Mouse (Mus musculus): ENCODE measurements around the gene Klhdc7a. TPM values are rescaled to one million over a fixed set of nuclear protein-coding genes. Genes with fewer than 3 reads are reported as not detected.
"Not testable (repeated sequence)": the region's sequence is repeated elsewhere in the genome, so short reads cannot be mapped to it uniquely, and the experiment has no call there.

The Klhdc7a gene
- polyA plus RNA-seq (2015; fragmentation: Nextera tagmentation; extraction: Ambion mirVana), result 1.9 and 2.6 TPM in 2 replicates

DNA sequence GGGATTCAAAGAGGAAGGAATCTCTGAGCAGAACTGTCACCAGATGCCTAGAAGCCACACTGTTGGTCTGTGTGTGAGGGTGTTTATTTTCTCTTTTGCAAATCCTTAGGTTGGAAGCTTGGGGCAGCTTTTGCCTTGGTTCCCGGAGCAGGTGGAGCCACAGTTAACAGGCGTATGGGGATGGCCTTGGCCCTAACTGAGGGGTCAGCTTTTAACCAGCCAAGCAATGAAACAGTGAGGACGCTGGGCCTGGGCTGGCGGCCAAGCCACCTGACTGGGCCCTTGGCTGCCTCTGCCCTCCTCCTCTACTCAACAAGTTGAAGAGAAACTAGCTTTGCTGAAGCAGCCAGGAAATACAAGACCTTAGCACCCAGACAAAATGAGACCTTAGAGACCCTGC, at the start of gene Klhdc7a:
Klhdc7a (minus strand) TSS at position 105 of the 400 bp plus-strand sequence.
- no peak for DNase-seq (ENCODE audit: low spot score)

DNA sequence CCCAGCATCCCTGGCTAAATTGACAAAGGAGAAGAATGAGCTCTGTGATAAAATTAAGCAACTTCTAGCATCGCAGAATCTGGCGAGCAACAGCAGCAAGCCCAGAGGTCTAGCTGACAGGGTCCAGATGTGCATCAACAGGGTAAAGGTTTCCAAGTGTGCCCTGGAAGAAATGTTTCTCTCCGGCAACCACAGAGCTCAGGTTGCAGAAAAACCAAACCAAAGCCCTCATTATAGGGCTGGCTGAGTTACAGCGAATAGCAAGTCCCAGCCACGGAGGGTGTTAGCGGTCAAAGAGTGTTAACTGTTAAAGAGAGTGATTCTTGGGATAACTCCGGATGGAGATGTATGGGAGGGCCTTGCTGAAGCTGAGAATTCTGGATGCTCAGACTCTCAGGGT, 48.1 kb upstream of the Klhdc7a start:
- no peak for DNase-seq (ENCODE audit: low spot score)

DNA sequence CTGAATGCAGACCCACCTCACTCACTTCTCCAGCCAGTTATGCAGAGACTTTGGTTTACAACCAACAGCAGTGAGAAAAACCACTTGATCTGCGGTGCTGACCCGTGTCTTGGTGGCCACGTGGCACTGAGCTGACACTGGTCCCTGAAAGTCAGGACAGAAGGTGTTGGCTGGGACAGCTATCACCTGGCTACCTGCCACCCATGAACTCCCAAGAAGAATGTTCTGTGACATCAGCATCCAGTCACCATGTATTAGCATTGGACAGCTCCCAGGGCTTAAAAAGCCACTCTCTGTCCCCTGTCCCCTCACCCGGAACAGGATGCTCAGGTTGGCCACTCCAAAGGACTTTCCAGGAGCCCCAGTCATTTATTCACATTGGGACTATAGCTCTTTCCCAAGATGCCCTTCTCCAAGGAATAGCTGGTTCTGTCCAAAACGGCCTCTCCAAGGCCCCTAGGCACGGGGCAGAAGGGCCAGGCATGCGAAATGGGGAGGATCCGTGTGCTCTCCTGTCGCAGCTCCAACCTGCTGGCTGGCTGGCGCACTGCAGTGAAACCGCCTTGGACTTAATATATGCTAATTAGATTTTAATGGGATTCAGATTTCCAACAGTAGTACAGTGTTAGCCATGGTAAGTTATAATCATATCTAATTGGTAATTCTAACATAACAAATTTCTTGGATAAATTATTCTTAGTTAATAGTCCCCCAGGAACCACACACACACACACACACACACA, 43.1 kb upstream of the Klhdc7a start:
- DNase-seq (ENCODE audit: low spot score), result no peak

DNA sequence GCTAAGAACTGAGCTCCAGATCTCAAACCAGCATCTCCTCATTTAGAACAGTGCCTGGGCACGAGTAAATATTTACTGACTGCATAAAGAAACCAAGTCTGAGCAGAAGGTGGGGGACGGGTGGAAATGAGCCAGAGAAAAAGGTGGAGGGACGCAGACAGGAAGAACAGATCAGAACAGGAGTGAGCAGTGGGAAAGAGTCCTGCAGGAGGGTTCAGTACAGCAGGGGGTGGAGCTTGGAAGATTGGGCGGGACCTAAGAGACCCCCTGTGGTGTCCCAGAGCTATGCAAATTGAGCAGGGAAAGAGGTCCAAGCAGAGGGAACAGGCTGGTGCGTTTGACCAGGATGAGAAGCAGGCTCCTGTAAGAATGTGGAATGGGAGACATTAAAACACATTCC, 37.1 kb upstream of the Klhdc7a start:
- DNase-seq (ENCODE audit: low spot score), result no peak

DNA sequence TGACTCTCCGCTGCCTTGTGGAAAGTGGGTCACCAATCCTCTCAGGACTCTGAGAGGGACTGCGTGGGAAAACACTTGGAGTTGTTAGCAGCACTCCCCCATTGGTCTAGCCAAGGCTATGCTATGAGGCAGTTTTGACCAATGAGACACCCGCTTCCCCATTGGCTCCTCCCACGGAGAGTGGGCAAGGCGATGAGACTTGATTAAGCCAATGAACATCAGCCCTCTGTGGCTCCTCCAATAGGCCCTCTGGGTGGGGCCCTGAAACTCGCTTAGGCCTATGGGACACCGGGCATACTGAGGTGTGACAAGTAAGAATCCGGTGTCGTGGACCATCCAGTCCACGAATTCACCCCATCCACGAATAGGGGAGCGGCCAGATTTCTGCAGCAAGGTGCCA, 36.3 kb upstream of the Klhdc7a start:
- DNase-seq (ENCODE audit: low spot score), result no peak

DNA sequence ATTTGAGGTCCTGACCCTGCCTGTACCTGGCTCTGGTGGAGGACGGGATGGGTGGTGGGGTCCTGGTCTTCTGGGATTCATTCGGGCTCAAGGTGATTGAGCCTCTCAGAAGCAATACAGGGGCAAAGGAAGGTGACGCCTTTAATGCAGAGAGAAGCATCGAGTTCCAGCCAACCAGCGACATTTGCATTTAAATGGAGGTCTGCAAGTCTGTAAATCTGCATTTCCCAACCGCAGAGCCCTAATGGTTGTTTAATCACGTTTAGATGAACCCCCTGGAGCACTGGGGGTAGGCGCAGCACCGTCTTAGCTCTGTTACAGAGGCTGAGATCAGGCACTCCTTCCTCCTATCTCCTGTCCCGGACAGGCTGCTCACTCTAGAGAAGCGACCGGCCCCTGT, 34.2 kb upstream of the Klhdc7a start:
- no peak for DNase-seq (ENCODE audit: low spot score)

DNA sequence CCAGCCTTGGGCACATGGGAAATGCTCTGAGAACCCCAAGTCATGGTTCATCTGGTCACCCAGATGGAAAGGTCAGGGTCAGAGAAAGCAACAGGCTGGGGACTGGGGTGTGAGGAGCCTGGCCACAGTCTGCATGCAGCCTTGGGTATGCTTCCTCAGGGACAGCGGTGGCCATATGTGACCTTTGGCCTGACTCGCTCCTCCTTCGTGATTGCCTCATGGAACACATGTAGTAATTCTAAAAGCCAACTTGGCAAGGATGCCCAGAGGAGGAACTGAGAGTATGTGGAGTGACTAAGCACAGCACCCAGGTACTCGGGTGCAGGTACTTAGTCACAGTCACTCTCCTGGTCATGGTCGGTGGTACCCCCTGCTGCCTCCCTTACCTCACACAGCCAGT, 33.1 kb upstream of the Klhdc7a start:
- DNase-seq (ENCODE audit: low spot score), result no peak

DNA sequence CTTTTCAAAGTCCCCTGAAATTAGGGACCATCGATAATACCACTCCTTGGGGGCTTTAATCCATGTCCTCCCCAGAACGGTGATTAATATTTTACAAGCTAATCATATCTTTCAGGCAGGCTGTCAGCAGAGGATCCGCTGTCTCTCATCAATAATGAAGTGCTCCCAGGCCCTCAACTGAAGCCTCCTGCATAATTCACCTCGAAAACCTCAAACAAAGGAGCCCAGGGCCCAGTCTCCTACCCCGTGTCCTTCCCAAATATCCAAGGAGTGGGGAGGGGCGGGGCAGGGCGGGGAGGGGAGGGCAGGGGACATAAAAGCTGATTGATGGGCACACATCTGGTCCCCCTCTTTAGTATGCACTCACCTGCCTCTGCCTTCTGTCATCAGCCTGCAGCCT, 31.2 kb upstream of the Klhdc7a start:
- no peak for DNase-seq (ENCODE audit: low spot score)

DNA sequence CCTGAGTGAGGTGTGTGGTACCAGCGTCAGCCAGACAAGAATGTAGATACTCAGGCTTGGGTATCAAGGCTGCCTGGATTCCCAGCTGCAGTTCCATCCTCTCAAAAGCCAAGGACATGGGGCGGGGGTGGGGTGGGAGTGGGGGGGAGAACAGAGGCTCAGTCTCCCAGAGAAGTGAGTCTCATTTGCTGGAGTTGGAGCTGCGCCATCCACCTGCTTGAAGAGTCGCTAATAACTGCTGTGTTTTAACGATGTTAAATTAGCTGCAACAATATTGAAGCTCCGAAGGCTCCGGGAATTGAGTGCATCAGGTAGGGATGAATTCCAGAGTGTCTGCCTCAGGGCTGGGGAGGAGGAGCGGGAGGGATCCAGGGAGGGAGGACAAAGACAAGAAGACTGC, 27.8 kb upstream of the Klhdc7a start:
- DNase-seq (ENCODE audit: low spot score), result no peak

DNA sequence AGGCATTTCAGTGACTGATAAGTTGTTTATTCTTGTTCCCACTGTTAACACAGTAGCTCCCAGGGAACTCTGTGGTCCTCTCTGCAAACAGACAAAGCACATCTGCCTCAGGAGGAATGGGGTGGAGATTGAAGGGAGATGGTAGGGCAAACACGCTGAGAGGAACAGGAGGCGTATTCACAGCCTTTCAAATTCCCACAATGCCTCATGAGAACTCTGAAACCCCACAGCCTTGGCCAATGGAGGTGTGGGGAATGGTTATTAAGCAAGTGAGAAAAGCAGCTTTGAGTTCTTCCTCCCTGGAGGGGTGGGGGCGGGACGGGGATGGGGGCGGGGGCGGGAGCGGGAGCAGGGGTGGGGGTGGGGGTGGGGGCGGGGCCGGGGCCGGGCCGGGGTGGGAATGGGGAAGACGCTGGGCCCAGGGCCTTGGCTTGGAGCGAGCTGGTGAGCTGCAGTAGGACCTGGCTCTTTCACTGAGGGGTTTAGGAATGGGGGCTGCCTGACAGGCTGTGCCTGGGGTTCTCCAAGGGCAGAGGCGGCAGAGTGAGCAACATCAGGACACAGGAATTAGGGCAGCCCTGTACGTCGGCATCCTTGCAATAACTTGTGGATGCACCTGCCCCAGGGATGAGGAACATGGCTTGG, 25.4 kb upstream of the Klhdc7a start:
- no peak for DNase-seq (ENCODE audit: low spot score)

DNA sequence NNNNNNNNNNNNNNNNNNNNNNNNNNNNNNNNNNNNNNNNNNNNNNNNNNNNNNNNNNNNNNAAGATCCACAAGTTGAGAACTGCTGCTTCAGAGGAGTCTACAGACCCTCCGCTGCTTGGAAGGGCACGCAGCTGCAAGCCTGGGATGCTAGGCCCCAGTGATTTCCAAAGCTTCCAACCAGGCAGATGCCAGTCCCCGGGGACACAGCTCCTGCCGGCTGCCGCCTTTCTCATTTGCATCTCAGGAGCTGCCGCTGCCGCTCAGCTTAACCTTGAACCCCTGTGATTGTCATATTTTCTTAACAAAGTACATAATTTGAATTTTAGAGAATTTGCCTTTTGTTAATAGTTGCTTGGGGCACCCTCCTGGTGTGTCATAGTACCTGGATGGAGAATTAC, 19.1 kb upstream of the Klhdc7a start:
- no peak for DNase-seq (ENCODE audit: low spot score)

DNA sequence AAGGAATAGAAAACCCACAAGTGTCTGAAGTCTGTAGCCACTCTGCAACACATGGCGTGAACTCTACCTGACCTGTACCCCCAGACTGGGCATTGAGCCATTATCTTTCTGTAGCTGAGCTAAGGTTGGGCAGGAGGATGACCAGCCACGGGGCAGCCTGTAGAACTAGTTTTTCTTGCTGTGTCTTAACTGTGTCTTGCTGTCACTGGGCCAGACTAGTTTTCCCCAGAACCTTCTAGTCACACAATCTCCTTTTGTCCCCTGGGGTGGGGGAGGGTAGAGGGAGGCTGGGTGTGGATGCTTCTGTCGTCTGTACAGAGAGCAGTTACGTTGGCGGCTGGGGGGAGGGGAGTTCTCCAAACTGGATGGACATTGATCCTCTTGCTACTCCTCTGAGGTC, 10.9 kb upstream of the Klhdc7a start:
- DNase-seq (ENCODE audit: low spot score), result no peak

DNA sequence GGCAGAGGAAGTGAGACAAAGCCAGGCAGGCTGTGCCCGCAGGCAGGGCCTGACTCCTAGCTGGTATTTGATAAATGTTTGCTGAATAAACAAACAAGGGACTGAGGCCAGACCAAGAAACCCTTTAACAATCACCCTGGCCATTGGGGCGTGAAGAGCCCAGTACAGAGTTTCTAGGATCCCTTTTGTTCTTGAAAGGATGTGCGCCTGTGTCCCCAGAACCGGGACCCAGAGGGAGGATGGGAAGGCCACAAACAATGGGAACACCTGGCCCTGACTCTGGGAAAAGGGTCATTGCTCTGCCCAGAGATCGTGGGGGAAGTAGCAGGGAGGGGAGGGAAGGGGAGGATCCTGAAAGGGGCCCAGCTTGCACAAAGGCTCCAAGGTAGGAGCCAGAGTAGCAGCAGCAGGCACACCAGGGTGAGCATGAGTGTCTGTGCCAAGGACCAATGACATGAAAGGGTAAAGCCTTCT, 9.5 kb upstream of the Klhdc7a start:
- no peak for DNase-seq (ENCODE audit: low spot score)

DNA sequence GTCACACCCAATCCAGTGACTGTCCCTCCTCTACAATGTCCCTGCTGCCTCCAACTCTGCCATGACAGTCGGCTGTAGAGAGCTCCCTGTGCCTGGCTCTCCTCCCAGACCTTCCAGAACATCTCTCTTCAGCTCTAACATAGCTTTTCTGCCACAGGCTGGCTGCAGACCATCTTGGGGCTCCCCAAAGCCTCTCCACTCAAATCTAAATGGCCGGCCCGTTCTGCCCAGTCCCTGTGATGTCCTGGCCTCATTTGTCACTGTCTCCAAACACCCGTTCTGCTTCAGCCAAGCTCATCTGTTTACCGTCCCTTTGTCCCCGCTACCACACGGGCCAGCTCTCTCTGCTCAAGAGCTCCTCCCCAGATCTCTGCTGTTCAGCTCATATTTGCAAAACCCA, 6.7 kb upstream of the Klhdc7a start:
- no peak for DNase-seq (ENCODE audit: low spot score)

DNA sequence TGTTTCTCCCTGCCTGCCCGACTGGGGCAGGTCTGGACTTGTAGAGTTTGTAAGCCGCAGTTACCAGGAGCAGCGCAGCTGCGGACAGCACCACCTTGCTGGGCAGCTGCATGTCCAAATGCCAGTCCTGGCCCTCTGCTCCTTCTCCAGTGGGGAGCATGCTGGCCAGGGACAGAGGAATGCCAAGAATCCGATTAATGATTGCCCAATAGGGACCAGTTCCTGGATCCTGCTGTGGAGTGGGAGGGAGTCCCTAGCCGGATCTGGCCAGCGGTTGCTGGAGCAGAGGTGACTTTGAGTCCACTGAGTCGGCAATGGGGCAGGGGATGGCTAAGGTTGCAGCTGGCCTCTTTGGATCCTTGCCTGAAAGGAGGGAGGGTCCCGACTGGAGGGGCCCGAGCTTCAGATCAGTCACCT, 343 bp downstream of the Klhdc7a start:
- no peak for DNase-seq (ENCODE audit: low spot score)

DNA sequence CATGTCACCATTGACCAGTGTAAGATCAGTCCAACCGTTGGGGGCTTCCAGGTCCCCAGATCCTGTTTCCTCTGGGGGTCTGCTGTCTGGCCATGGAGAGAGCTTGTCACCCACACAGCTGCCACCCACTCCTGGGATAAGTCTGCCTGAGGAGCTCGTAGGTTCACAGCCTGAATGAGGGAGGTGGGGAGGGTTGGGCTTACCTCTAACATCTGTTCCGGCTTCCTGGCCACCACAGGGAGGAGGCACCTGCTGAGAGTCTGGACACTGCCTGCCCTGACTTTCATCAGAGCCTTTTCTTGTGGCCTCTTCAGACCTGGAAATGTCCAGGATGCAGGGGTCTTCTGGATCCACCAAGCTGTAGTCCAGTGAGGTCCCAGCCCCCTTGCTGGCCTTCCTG, 845 bp downstream of the Klhdc7a start:
- DNase-seq (ENCODE audit: low spot score), result no peak

DNA sequence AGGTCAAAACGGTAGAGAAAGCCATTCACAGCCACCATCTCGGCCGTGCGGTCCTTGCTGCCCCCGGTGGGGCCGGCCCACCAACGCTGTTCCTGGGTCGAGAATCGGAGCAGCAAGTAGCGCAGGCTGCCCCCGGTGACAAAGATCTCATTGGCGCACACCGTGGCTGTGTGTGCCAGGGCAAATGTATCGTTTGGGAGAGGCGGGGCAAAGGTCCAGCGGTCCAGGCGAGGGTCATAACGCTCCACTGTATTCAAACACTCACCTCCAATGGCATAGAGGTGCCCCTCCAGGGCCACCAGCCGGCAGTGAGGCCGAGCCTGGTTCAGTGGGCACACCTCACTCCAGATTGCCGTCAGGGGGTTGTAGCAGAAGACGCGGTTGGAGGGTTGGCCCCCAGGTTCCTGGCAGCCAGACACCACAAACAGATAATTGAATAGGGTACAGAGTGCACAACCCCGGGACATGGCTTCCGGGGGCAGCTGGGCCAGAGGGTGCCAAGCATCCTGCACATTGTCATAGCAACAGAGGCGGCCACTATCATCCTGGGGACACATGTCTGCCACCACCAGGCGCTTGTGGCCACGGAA, 2.1 kb downstream of the Klhdc7a start:
- no peak for DNase-seq (ENCODE audit: low spot score)

DNA sequence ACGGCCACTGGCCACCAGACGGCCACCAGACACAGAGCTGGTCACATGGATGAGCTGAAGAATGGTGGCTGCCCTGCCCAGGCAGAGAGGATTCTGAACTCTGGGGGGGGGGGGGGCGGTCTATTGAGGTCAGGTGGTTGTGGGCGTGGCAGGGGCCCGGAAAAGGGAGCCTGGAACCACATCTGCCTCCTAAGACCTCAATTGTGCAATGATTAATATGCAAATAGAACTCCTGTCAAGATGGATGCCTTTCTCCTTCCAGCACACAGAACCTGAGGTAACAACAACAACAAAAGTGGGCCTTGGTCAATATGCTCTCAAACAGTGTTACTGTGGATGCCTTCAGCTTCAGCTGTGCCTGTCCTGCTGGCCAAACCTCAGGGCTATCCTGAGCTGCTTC, 3.4 kb downstream of the Klhdc7a start:
- DNase-seq (ENCODE audit: low spot score), result no peak

DNA sequence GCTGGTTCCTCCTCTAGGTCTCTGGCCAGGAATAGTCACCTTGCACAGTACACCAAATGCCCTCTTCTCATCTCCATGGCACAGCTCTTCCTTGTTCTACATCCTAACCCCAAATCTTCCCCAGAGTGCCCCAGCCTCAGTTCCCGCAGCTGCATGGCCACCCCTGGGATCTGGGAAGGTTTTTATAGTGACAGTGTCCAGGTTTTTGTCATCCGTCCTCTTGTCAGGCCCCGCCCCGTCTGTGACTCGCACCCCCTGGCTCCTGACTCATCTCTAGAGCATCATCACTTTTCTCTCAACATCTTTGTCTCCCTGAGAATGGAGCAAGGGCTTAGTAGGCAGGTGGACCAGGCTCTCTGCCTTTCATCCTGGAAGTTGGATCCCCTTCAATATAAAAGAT, 3.9 kb downstream of the Klhdc7a start:
- no peak for DNase-seq (ENCODE audit: low spot score)

DNA sequence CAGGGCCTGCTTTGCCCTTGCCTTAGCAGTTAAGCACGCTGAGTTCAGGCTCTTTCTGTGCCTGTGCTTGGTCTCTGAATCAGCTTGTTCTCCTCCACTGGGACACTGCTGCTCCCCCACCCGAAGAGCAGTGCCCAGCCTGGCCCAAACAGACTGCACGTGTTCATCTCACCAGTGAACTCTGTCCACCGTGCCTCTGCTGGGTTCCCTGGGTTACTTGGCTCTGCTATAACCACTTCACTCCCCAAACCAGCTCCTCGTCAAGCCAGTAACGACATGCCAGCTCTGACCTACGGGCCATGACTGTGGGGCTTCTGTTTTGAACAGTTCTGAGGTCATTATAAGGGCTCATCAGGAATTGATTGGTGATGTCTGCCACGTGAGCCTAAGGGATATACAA, 4.8 kb downstream of the Klhdc7a start:
- no peak for DNase-seq (ENCODE audit: low spot score)

DNA sequence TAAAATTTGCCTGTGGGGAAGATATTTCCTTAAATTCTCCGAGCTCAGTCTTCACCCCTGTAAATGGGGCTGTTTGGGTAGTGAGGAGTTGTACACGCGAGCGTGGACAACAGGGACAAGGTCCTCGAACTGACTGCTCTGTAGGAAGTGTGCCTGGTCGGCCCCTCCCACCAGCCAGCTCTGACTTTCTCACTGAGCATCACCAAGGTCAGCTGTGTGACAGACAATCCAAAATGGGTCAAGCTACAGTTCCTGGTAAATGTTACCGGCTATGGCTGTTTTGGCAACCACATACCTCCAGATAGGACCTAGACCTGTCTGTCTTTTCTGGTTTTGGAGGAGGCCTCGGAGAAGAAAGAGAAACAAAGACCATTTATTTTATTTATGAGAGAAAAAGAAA, 6.0 kb downstream of the Klhdc7a start:
- DNase-seq (ENCODE audit: low spot score), result no peak

DNA sequence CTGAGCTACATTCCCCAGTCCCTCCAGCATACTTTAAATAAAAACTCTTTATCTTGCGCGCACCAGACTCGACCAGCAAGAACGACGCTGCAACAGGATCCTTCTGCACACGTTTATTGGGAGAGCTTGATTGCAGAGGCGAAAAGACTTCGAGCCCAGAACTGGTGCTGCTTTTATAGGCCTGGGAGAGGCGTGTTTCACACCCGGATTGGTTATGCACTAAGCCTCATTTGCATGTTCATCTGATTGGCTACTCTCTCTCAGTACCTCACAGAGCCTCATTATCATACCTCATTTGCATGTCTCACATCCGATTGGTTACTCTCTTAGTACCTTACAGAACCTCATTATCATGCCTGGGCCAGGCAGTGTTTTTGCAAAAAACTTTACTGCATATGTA, 6.5 kb downstream of the Klhdc7a start:
- DNase-seq (ENCODE audit: low spot score), result not testable (repeated sequence)
